Mouse (Mus musculus) brain, embryonic 14.5 days (tissue): ENCODE results near the gene Mgst2. TPM values are rescaled to one million over a fixed set of nuclear protein-coding genes. Genes with fewer than 3 reads are reported as not detected.

Source experiments
- DNase-seq: peaks from one replicate; pipeline ENCODE4 v3.0.0-alpha.2; 2011; ENCODE audit warnings: low read depth
- CTCF ChIP-seq: fragments of 200-500 bp; IDR thresholded peaks from 2 replicates; pipeline ENCODE4 v1.5.1; 2012; ENCODE audit warnings: inconsistent platforms, mild to moderate bottlenecking, moderate library complexity, borderline replicate concordance; ENCODE audit not compliant: insufficient read depth, insufficient read length; ENCODE audit errors: extremely low read depth
- POLR2A ChIP-seq: fragments of 200-500 bp; IDR thresholded peaks from 2 replicates; pipeline ENCODE4 v1.6.1; 2012; ENCODE audit warnings: mild to moderate bottlenecking, inconsistent platforms, borderline replicate concordance; ENCODE audit not compliant: poor library complexity, insufficient read depth, insufficient read length, severe bottlenecking; ENCODE audit errors: extremely low read depth
- polyA plus RNA-seq: library from polyadenylated mRNA; depleted of rRNA; stranded (reverse); fragments of >200 nt; gene quantifications from 2 replicates; pipeline ENCODE4 v1.2.3, GENCODE M21; 2012; rRNA removed

Mgst2 gene
- polyA plus RNA-seq = 0.19 TPM in 1 of 2 replicates, not detected in the other

DNA sequence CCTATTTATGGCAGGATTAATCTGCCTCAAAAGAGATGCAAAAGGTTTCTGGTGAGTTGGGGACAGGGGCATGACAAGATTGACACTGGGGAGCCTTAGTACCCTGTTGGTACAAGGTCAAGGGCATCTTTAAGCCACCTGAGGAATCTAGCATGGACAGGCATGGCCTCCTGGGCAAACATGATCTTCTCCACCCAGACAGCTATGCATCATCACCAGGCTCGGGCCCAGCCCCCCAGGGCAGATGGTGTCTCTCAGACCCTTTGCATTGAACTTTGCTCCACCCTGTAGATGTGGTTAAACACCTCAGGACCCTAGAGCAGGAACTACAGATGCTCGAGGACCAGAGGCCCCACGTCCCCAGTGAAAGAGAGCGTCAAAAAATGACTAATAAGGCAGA is at the start of gene Mgst2:
Gene Mgst2 (plus strand): TSS at position 301 of the 400 bp plus-strand sequence.
- TF ChIP-seq POLR2A (no peak), CTCF (no peak)

DNA sequence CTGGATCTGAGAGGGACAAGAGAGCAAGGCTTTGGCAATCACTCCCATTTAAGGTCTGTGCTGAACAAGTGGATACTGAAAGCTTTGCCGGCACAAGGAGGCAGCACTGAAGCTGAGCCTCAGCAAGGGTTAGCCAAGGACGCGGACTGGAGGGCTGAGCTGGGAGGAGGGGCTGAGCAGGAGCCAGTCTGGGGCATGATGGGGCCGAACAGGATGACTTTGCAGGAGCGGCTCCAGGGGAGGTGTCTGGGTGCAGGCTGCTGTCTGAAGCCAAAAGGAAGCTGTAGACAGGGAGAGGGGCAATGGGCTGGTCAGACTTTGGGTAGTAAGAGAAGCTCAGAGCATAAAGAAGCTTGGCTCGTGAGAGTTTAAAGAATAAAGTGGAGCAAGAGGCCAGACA is 48.2 kb upstream of the Mgst2 start:
- TF ChIP-seq POLR2A (no peak), CTCF (peak; percentile 32; the same call in 1 of the 2 replicates)
- DNase-seq = peak; percentile 68

More for the DNA sequence above, at the start of gene Mgst2:
- no peak for DNase-seq

- no peak for DNase-seq
- TF ChIP-seq POLR2A (no peak), CTCF (no peak)
Measured at GRCm38 (mm10) chr3:51612398-51613356, 47.5 kb upstream of the Mgst2 start.

DNA sequence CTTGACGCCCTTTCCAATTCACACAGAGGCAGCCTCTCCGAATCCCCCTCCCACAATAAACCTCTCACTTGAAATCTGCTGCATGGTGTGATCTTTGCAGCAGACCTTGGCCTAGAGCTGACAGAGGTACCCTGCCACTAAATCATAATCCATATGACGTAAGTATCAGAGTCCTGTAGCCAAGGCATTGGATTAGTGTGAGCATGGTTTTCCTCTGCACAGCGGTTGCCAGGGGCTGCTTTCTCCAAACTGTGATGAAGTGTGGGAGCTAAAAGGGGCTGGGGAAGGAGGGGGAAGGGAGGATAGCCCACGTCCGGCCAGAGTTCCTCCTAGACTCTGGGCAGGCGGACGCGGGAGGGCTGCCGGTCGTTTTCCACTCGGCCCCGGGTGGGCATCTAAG is 45.9 kb upstream of the Mgst2 start:
- TF ChIP-seq CTCF = no peak
- no peak for TF ChIP-seq POLR2A

GRCm38 (mm10) chr3:51623956-51624355 is 36.2 kb upstream of the Mgst2 start:
- TF ChIP-seq CTCF (no peak), POLR2A (no peak)
- no peak for DNase-seq

More for the DNA sequence above, 45.9 kb upstream of the Mgst2 start:
- peak; percentile 31 for DNase-seq

DNA sequence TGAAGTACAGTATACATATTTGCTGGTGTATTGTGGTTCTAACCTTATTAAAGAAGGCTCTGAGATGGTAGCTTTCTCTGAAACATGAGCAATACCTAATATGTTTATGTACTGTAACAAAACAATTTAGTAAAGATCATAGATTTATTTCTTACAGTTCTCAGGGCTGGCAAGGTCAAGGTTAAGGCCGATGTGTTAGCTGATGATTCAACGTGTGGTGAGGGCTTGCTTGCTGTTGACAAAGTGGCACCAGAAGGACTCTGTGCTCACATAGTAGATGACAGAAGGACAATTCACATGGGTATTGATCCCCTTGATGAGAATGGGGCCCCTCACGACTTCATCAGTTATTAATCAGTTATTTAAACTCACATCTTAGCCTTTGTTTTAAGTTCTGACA is 32.4 kb upstream of the Mgst2 start:
- no peak for DNase-seq
- no peak for TF ChIP-seq CTCF

GRCm38 (mm10) chr3:51628977-51629376 is 31.2 kb upstream of the Mgst2 start:
- DNase-seq = no peak
- TF ChIP-seq POLR2A (no peak), CTCF (no peak)

GRCm38 (mm10) chr3:51630746-51631145 is 29.4 kb upstream of the Mgst2 start:
- no peak for TF ChIP-seq POLR2A
- TF ChIP-seq CTCF = no peak
- no peak for DNase-seq

DNA sequence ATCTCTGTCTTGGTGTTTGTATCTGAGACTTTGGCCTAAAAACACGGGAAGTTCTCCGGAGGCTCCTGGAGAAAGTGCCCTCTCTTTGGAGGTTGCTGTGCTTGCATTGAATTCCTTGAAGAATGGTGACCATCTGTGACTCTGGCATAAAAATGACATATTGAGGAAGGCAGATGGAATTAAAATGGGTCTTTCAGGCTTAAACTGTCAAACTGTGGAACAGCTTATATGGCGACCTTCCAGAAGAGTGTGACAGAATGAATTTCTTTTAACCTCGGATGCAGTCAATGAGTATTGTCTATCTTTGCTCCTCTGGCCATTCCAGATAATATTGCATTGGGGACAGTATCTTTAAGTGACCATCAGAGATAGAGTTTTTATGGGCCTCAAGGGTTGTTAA is 28.2 kb upstream of the Mgst2 start:
- TF ChIP-seq POLR2A (no peak), CTCF (no peak)
- peak; percentile 73 for DNase-seq

DNA sequence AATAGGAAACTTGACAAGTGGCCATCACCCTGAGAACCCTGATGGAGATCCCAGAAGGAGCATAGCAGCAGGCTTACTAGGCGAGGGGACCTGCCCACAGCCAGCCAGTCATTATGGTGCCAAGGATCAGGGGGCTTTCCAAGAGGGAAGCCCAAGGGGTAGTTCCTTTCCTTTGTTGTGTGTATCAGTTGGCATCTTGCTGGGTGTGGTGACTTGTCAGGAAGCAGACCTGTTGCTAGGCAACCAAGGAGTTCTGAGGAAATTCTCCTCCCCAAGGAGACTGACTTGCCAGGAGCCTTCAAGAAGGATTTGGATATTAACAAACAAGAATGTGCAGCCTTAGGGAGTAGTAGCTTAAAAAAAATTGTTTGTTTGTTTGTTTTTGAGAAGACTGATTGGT is 25.7 kb upstream of the Mgst2 start:
- TF ChIP-seq POLR2A (no peak), CTCF (no peak)
- peak; percentile 79 for DNase-seq

DNA sequence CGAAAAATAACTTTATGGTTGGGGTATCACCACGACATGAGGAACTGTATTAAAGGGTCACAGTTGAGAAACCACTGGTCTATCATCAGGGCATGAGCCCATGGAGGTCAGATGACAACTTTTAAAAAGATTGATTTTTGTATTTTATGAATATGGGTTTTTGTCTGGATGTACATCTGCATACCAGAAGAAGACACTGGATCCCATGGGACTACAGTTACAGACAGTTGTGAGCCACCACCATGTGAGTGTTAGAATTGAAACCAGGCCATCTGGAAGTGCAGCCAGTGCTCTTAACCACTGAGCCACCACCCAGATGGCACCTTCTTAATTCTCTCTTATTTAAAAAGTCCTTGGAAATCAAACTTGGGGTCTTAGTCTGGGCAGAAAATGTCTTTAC is 24.2 kb upstream of the Mgst2 start:
- TF ChIP-seq POLR2A (no peak), CTCF (no peak)
- no peak for DNase-seq

DNA sequence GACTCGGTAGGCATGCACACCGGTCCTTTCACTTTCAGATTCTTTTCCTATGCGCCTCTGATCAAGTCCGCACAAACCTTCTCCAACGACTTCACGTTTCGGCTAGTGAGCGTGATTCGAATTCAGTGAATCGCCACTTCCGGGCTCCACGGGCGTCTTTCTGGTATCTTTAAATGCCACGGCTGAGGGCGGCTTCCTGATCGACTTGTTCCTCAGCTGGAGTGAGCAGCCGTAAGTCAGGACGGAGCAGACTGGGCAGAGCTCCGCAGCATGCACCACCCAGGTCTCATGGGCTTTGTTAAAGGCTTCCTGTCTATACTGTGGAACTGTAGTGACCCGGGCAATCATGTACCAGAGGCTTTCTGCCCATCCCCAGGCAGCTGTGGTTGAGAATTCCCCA is 23.5 kb upstream of the Mgst2 start:
- no peak for DNase-seq
- TF ChIP-seq POLR2A (no peak), CTCF (no peak)

GRCm38 (mm10) chr3:51637326-51637725 is 22.8 kb upstream of the Mgst2 start:
- TF ChIP-seq POLR2A (no peak), CTCF (no peak)
- no peak for DNase-seq
